Mouse (Mus musculus) urinary bladder, postnatal 14 days (tissue): ENCODE results near the gene Sumo1.

Source experiments
- DNase-seq: peaks from one replicate; pipeline ENCODE4 v3.0.0; 2021; ENCODE audit warnings: low spot score

Gene Sumo1

GRCm38 (mm10) chr1:59593622-59594035 lies 77.0 kb downstream of the Sumo1 start:
- no peak for DNase-seq

GRCm38 (mm10) chr1:59592876-59593275 lies 77.8 kb downstream of the Sumo1 start:
- DNase-seq: no peak

- DNase-seq: peak; percentile 7
These were observed 78.3 kb downstream of the Sumo1 start for GRCm38 (mm10) chr1:59592359-59592758.

- no peak for DNase-seq
These were observed 81.4 kb downstream of the Sumo1 start for GRCm38 (mm10) chr1:59589271-59589670.

- DNase-seq: peak; percentile 75
These were observed 85.8 kb downstream of the Sumo1 start for GRCm38 (mm10) chr1:59584656-59585410.

- no peak for DNase-seq
These were observed 89.8 kb downstream of the Sumo1 start for GRCm38 (mm10) chr1:59580880-59581279.

- peak; percentile 46 for DNase-seq
These were observed 90.4 kb downstream of the Sumo1 start for GRCm38 (mm10) chr1:59580131-59580751.

- DNase-seq: no peak
These were observed 91.3 kb downstream of the Sumo1 start for GRCm38 (mm10) chr1:59579327-59579726.

GRCm38 (mm10) chr1:59578770-59579169 lies 91.9 kb downstream of the Sumo1 start:
- no peak for DNase-seq

- no peak for DNase-seq
These were observed 96.1 kb downstream of the Sumo1 start for GRCm38 (mm10) chr1:59574262-59575187.

GRCm38 (mm10) chr1:59573843-59574242 lies 96.8 kb downstream of the Sumo1 start:
- no peak for DNase-seq

GRCm38 (mm10) chr1:59571502-59571901 lies 99.1 kb downstream of the Sumo1 start:
- no peak for DNase-seq

- DNase-seq: no peak
These were observed 99.9 kb downstream of the Sumo1 start for GRCm38 (mm10) chr1:59570767-59571166.

- no peak for DNase-seq
These were observed 101.3 kb downstream of the Sumo1 start for GRCm38 (mm10) chr1:59569301-59569700.

GRCm38 (mm10) chr1:59568283-59568682 lies 102.4 kb downstream of the Sumo1 start:
- no peak for DNase-seq

GRCm38 (mm10) chr1:59567521-59567920 lies 103.1 kb downstream of the Sumo1 start:
- no peak for DNase-seq

- no peak for DNase-seq
These were observed 103.7 kb downstream of the Sumo1 start for GRCm38 (mm10) chr1:59566926-59567325.

GRCm38 (mm10) chr1:59566281-59566680 lies 104.4 kb downstream of the Sumo1 start:
- no peak for DNase-seq

GRCm38 (mm10) chr1:59565804-59566203 lies 104.8 kb downstream of the Sumo1 start:
- DNase-seq: peak; percentile 30

- no peak for DNase-seq
These were observed 107.1 kb downstream of the Sumo1 start for GRCm38 (mm10) chr1:59563581-59563980.

GRCm38 (mm10) chr1:59553708-59554107 lies 116.9 kb downstream of the Sumo1 start:
- no peak for DNase-seq

- DNase-seq: no peak
These were observed 119.6 kb downstream of the Sumo1 start for GRCm38 (mm10) chr1:59550996-59551395.

- DNase-seq: peak; percentile 19
These were observed 120.4 kb downstream of the Sumo1 start for GRCm38 (mm10) chr1:59550227-59550626.
